Mouse (Mus musculus): Measurements from ENCODE around the gene Fbxo3. TPM values are rescaled to one million over a fixed set of nuclear protein-coding genes. Genes with fewer than 3 reads are reported as not detected.
A peak's percentile ranks its signal among the peaks of the same experiment; 100 is the strongest.

Gene Fbxo3
- polyA plus RNA-seq, 1 experiment from 2014 or later: 54.0 TPM

DNA sequence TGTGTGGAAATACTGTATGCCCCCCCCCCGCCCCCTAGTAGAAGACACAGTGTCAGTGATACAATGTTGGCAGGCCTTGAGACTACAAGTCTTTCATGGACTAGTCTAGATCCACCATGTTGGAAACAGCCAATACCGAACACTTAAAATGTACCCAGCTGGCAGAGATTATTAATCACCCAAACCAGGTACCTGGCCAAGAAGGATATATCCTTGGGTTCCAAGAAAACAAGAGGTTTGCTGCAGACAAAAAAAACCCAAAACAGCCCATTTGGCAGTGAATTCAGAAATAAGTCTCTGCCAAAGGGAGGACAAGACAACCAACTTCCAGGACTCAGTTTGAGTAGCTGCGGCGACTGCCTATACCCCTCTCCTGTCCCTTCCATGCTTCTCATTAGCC is 2.9 kb upstream of the Fbxo3 start:
- no peak for TF ChIP-seq CTCF (IDR thresholded peaks at IDR 0.05; ENCODE audit: low read depth)
- Histone ChIP-seq H3K4me1 (ENCODE audit: insufficient read depth) (no peaks in the 10 kb centered on the region), H3K27me3 (ENCODE audit: insufficient read depth, low read length) (no peaks in the 10 kb centered on the region), H3K9ac (no peak overlapping the region), H3K9me3 (ENCODE audit: low read depth, low read length) (no peaks in the 10 kb centered on the region), H3K4me2 (no peak overlapping the region), H3K4me3 (ENCODE audit: low read depth, low read length) (no peak overlapping the region), H3K27ac (ENCODE audit: low read depth) (no peak overlapping the region), H3K36me3 (ENCODE audit: insufficient read depth) (no peaks in the 10 kb centered on the region)
- 88% methylated on average over 4 of the region's 4 CpGs for WGBS
- ATAC-seq (ENCODE audit: insufficient read depth) (no peak), DNase-seq (no peak)

DNA sequence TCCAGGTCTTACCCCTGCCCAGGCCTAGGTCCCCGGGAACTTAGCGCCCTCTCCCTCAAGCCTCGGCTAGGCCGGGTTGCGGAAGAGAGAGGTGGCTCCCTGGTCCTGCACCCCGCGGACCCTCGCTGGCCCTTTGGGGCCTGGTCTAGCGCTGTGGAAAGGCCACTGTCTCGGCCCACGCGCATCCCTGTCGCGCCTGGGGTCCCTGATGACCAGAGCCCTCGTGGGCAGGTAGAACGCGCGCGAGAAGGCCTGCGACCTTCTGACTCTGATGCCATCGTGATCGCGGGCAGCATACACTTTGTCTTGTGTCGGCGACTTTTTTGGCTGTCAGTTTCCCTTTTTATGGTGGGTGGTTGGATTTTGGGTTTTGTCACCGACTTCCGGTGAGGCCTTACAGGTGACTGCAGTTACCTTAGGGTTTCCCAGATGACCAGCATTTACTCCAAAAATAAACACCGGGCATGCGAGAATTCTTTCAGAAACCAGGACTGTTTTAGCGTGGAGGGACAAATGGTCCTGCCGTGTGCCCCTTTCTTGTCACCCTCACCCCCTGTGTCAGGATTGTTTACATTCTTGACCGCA is 710 bp downstream of the Fbxo3 start, which contains the start of gene 4931422A03Rik:
Gene 4931422A03Rik, minus strand, starts transcription at position 223 of the 585 bp plus-strand sequence.
- DNase-seq (peak; percentile 49), ATAC-seq (ENCODE audit: insufficient read depth) (no peak; the same call in 1 of the 2 replicates)
- peak within 1 kb of the TSS; percentile 68 for H3K27ac ChIP-seq (ENCODE audit: low read depth)
- no peaks in the 10 kb centered on the region for H3K27me3 ChIP-seq (ENCODE audit: insufficient read depth, low read length)
- TF ChIP-seq CTCF (IDR thresholded peaks at IDR 0.05; ENCODE audit: low read depth): no peak
- WGBS: under 1% methylated on average over 31 of the region's 32 CpGs
- H3K4me3 ChIP-seq (ENCODE audit: low read depth, low read length): peak within 1 kb of the TSS; percentile 95
- no peaks in the 10 kb centered on the region for H3K9me3 ChIP-seq (ENCODE audit: low read depth, low read length)
- H3K4me1 ChIP-seq (ENCODE audit: insufficient read depth): 0 out of 2 replicates have a peak, but pooled peaks cover 2% of the 10 kb centered on the region
- peak within 1 kb of the TSS; percentile 77 for H3K4me2 ChIP-seq
- 0 out of 2 replicates have a peak, but pooled peaks cover under 1% of the 10 kb centered on the region for H3K36me3 ChIP-seq (ENCODE audit: insufficient read depth)
- H3K9ac ChIP-seq: peak within 1 kb of the TSS; percentile 89

DNA sequence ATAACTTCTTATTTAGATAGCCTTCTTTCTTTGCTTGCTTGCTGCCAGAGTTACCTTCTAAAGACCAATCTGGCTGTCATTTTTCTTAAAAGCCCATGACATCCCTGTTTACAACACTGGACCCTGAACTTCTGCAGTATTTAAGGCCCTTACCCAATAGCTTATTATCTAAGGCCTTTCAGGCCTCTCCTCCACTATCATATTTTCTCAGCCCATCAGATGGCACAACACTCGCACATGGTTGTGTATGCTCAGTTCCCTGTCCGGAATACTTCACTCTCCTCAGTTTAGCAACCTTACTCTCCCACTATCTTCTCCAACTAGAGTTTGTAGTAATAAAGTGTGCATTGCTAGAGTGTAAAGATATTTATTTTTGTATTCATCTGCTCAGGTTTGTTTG is 1.6 kb downstream of the Fbxo3 start:
- TF ChIP-seq CTCF (IDR thresholded peaks at IDR 0.05; ENCODE audit: low read depth): no peak
- no peak overlapping the region for H3K27ac ChIP-seq (ENCODE audit: low read depth)
- H3K4me1 ChIP-seq (ENCODE audit: insufficient read depth): 0 out of 2 replicates have a peak, but pooled peaks cover 2% of the 10 kb centered on the region
- peak overlapping the region; percentile 89; the same call in 1 of the 2 replicates for H3K9ac ChIP-seq
- WGBS: 47% methylated on average over 2 of the region's 2 CpGs
- H3K27me3 ChIP-seq (ENCODE audit: insufficient read depth, low read length): no peaks in the 10 kb centered on the region
- peak overlapping the region; percentile 95 for H3K4me3 ChIP-seq (ENCODE audit: low read depth, low read length)
- peak overlapping the region; percentile 77 for H3K4me2 ChIP-seq
- H3K36me3 ChIP-seq (ENCODE audit: insufficient read depth): peaks cover 8% of the 10 kb centered on the region; the same call in 1 of the 2 replicates
- ATAC-seq (ENCODE audit: insufficient read depth) (no peak), DNase-seq (no peak)
- H3K9me3 ChIP-seq (ENCODE audit: low read depth, low read length): no peaks in the 10 kb centered on the region

DNA sequence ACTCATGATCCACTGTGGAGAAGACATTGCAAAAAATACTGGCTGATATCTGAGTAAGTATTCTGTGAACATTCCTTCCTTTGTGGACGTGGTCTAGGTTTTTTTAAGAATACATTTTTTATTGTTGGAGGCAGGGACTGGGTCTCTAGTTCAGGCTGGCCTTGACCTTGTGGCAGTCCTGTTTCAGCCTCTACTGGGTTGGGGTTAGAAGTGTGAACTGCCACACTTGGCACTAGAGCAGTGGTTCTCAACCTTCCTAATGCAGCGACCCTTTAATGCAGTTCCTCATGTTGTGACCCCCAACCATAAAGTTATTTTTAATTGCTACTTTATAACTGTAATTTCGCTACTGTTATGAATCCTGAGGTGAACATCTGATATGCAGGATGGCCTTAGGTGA is 2.9 kb downstream of the Fbxo3 start:
- peaks cover 14% of the 10 kb centered on the region for H3K36me3 ChIP-seq (ENCODE audit: insufficient read depth)
- 0 out of 2 replicates have a peak, but pooled peaks cover 2% of the 10 kb centered on the region for H3K4me1 ChIP-seq (ENCODE audit: insufficient read depth)
- 74% methylated on average over 3 of the region's 3 CpGs for WGBS
- no peak overlapping the region for H3K4me3 ChIP-seq (ENCODE audit: low read depth, low read length)
- no peaks in the 10 kb centered on the region for H3K27me3 ChIP-seq (ENCODE audit: insufficient read depth, low read length)
- no peak for ATAC-seq (ENCODE audit: insufficient read depth)
- no peak overlapping the region for H3K27ac ChIP-seq (ENCODE audit: low read depth)
- H3K9me3 ChIP-seq (ENCODE audit: low read depth, low read length): no peaks in the 10 kb centered on the region
- DNase-seq: no peak
- H3K9ac ChIP-seq: no peak overlapping the region
- H3K4me2 ChIP-seq: no peak overlapping the region
- TF ChIP-seq CTCF (IDR thresholded peaks at IDR 0.05; ENCODE audit: low read depth): no peak

DNA sequence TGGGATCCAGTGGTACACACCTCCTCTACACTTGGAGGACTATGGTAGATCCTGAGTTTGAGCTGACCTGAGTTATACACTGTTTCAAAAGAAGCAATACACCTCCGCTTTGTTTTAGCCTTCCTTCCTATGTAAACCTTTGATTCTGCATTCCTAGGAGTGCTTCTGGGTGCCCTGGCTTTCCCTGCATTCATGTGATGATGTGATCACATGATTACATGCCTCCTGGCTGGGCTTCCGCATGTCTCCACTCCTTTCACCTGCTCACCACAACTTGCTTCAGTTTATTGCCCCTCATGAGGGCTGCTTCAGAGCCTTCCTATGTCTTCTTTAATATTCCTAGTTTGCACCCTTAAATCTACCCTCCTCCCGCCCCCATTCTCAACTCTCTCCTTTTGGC is 4.5 kb downstream of the Fbxo3 start:
- WGBS: 91% methylated on average over 3 of the region's 3 CpGs
- DNase-seq (no peak), ATAC-seq (ENCODE audit: insufficient read depth) (no peak)
- no peaks in the 10 kb centered on the region for H3K27me3 ChIP-seq (ENCODE audit: insufficient read depth, low read length)
- no peak overlapping the region for H3K9ac ChIP-seq
- no peak for TF ChIP-seq CTCF (IDR thresholded peaks at IDR 0.05; ENCODE audit: low read depth)
- H3K36me3 ChIP-seq (ENCODE audit: insufficient read depth): peaks cover 30% of the 10 kb centered on the region
- no peaks in the 10 kb centered on the region for H3K9me3 ChIP-seq (ENCODE audit: low read depth, low read length)
- H3K27ac ChIP-seq (ENCODE audit: low read depth): no peak overlapping the region
- H3K4me2 ChIP-seq: no peak overlapping the region
- 0 out of 2 replicates have a peak, but pooled peaks cover 2% of the 10 kb centered on the region for H3K4me1 ChIP-seq (ENCODE audit: insufficient read depth)
- no peak overlapping the region for H3K4me3 ChIP-seq (ENCODE audit: low read depth, low read length)

DNA sequence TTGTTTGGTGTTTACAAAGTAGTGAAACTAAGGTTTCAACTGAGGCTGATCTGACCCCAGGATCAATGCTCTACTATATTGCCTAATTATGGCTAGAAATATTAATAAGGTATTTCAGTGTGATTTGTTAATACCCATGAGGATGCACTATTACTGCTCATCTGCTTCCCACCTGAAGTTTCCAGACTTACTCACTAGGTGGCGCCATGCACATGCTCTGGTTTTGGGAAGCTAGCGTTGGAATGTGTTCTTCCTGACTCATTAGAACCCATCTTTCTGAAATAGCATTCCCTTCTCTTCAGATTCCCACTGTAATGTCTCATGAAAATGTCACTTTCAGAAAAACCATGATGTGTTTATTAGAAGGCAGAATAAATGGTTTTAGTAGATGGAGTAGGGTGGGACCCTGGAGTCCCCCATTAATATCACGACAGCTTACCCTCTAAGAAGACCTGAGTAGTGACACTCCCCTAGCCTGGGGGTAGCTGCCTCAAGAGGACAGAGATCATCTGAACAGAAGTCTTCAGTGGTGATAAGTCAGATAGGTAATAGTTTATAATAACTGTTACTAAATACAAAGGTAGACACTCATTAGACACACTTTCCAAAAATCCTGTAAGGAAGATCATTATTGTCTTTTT is 7.4 kb downstream of the Fbxo3 start:
- DNase-seq: peak; percentile 89
- Histone ChIP-seq H3K4me2 (no peak overlapping the region), H3K4me1 (ENCODE audit: insufficient read depth) (0 out of 2 replicates have a peak, but pooled peaks cover under 1% of the 10 kb centered on the region), H3K9ac (no peak overlapping the region), H3K36me3 (ENCODE audit: insufficient read depth) (peaks cover 48% of the 10 kb centered on the region), H3K9me3 (ENCODE audit: low read depth, low read length) (no peaks in the 10 kb centered on the region), H3K27me3 (ENCODE audit: insufficient read depth, low read length) (no peaks in the 10 kb centered on the region), H3K4me3 (ENCODE audit: low read depth, low read length) (no peak overlapping the region), H3K27ac (ENCODE audit: low read depth) (no peak overlapping the region)
- peak; percentile 93 for TF ChIP-seq CTCF (IDR thresholded peaks at IDR 0.05; ENCODE audit: low read depth)
- WGBS: 31% methylated on average over 3 of the region's 3 CpGs
- 0 out of 2 replicates have a peak, but pooled peaks have one; percentile 54 for ATAC-seq (ENCODE audit: insufficient read depth)

DNA sequence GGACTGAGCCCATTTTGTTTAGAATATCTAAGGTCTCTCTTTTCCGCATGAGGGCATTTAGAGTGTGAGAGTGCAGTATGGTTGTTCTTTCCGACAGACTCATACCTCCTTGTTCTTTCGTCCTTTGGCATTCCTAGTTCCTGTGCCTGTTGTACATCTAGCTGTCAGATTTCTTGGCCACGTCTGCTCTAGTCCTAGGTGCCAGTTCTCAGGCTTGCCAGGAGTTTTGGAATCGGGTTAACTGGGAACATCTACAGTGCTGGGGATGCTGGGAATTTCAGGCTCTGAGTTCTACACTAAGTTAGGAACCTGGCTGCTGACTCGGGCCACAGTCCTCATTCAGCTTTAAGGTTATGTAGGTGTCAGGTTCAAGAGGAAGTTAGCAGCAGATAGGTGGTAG is 8.1 kb downstream of the Fbxo3 start:
- peaks cover 50% of the 10 kb centered on the region for H3K36me3 ChIP-seq (ENCODE audit: insufficient read depth)
- no peaks in the 10 kb centered on the region for H3K27me3 ChIP-seq (ENCODE audit: insufficient read depth, low read length)
- no peak overlapping the region for H3K27ac ChIP-seq (ENCODE audit: low read depth)
- no peak for ATAC-seq (ENCODE audit: insufficient read depth)
- no peak overlapping the region for H3K4me2 ChIP-seq
- no peak for TF ChIP-seq CTCF (IDR thresholded peaks at IDR 0.05; ENCODE audit: low read depth)
- WGBS: 80% methylated on average over 6 of the region's 6 CpGs
- H3K4me3 ChIP-seq (ENCODE audit: low read depth, low read length): no peak overlapping the region
- no peaks in the 10 kb centered on the region for H3K4me1 ChIP-seq (ENCODE audit: insufficient read depth)
- H3K9ac ChIP-seq: no peak overlapping the region
- no peaks in the 10 kb centered on the region for H3K9me3 ChIP-seq (ENCODE audit: low read depth, low read length)
- DNase-seq: no peak
